Mouse (Mus musculus): Measurements from ENCODE around the gene E2f6. TPM values are rescaled to one million over a fixed set of nuclear protein-coding genes. Genes with fewer than 3 reads are reported as not detected.
A peak's percentile ranks its signal among the peaks of the same experiment; 100 is the strongest.

The E2f6 gene
- total and polyA plus RNA-seq, 2 experiments from 2014 or later, result 20.0 to 21.2 TPM

DNA sequence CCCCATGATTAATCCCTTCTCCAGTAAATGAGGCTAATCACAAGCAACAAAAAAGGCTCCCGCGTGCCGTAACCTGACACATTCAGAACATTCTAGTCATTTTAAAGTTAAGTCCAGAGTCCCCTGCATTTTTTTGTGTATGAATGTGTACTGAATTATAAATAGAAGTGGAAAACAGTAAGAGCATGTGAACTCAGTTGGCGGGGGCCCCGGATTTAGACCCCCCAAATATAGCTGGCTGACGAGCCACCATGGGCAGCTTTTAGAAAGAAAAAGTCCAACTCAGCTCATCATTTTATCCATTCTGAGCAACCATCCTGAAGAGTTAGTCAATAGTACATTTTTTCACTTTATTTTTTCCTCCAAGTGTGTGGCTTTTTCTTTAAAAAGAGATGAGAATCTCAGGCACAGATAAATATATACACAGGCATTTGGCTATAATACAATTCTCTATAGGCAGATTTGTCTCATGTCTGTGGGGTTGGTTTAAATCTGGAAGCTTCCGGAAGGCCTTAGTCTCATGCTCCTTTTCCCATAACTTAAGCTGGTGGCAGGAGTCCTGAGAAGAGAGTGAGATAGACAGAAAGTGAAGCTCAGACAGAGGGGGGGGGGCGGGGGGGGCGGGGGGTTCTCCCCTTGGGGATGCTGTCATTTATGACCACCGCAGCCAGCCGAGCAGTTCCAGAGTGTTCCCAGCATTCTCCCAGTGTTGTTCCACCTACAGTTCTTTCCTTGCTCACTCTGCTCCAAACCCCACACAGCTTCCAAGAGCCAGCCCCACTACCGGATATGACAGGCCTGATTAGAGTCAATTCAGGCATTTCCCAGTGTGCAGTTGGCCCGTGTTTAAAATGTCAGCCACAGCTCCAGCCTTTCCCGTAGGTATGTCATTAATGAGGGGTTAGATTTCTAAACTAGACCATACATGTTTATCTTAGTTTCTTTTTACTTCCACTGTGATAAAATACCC is 34.1 kb downstream of the E2f6 start:
- no peaks in the 10 kb centered on the region for H3K4me1 ChIP-seq (ENCODE audit: insufficient read depth, low read length)
- no peak for DNase-seq (ENCODE audit: low spot score)

DNA sequence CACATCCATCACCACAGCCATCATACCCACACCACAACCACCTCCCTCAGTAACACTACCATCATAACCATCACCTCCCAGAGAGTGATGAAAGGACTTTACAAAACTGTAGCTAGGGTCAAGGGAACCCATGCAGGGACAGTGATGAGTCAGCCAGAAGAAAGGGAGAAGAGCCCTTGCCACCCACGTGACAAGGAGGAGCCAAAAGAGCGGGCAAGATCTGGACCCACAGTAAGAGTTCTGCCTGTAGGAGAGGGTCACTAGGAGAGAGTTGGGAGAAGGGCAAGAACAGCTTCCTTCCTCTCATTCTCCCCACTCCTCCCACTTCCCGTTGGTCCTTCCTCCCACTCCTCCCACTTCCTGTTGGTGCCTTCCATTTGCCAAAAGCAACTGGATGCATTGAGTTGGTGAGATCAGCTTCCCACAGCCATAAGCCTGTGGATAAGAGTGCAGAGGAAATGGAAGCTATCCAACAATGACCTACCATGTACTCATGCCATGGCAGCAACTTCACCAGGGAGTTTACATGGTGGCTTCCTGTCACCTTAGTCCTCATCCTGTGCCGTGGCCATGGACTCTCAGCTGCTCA is 36.5 kb downstream of the E2f6 start:
- Histone ChIP-seq H3K36me3 (ENCODE audit: insufficient read depth, low read length) (no peaks in the 10 kb centered on the region), H3K4me1 (ENCODE audit: insufficient read depth, low read length) (no peaks in the 10 kb centered on the region), H3K4me2 (ENCODE audit: low read depth, low read length) (no peak overlapping the region), H3K9ac (replicated peaks; ENCODE audit: low read length) (no peak overlapping the region), H3K27me3 (ENCODE audit: insufficient read depth, low read length) (no peaks in the 10 kb centered on the region), H3K9me3 (ENCODE audit: low read length) (no peaks in the 10 kb centered on the region), H3K27ac (no peak overlapping the region), H3K4me3 (ENCODE audit: low read length) (no peak overlapping the region)
- no peak for TF ChIP-seq CTCF (IDR thresholded peaks at IDR 0.05; ENCODE audit: low read depth)
- DNase-seq (ENCODE audit: low spot score) (no peak), ATAC-seq (no peak)
- 84% methylated on average over 4 of the region's 4 CpGs for WGBS

More for the DNA sequence above, 34.1 kb downstream of the E2f6 start:
- Histone ChIP-seq H3K9ac (replicated peaks; ENCODE audit: low read length) (no peak overlapping the region), H3K4me2 (ENCODE audit: low read depth, low read length) (no peak overlapping the region), H3K36me3 (ENCODE audit: insufficient read depth, low read length) (no peaks in the 10 kb centered on the region), H3K4me3 (ENCODE audit: low read length) (no peak overlapping the region), H3K9me3 (ENCODE audit: low read length) (no peaks in the 10 kb centered on the region), H3K27ac (no peak overlapping the region), H3K27me3 (ENCODE audit: insufficient read depth, low read length) (no peaks in the 10 kb centered on the region)
- no peak for ATAC-seq
- TF ChIP-seq CTCF (IDR thresholded peaks at IDR 0.05; ENCODE audit: low read depth), result no peak
- WGBS, result 67% methylated on average over 14 of the region's 14 CpGs

DNA sequence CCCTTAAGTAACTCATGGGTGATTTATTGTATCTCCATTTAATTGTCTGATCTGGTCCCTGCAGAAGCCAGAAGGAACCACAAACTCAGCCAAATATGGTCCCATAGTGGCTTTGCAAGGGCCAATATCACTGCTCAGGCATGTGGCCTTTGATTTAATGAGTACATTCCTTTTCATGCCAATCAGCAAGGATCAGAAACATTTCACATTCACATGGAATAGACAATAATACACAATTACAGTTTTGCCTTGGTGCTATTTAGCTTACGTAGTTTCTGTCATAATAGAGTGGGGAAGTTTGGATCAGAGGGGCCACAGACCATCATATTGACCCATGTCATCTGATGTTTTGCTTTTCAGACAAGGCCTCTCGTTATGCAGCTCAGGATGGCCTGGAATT is 37.7 kb downstream of the E2f6 start:
- Histone ChIP-seq H3K27me3 (ENCODE audit: insufficient read depth, low read length) (no peaks in the 10 kb centered on the region), H3K27ac (no peak overlapping the region), H3K4me2 (ENCODE audit: low read depth, low read length) (no peak overlapping the region), H3K9me3 (ENCODE audit: low read length) (no peaks in the 10 kb centered on the region), H3K4me3 (ENCODE audit: low read length) (no peak overlapping the region), H3K4me1 (ENCODE audit: insufficient read depth, low read length) (peaks cover 2% of the 10 kb centered on the region), H3K36me3 (ENCODE audit: insufficient read depth, low read length) (no peaks in the 10 kb centered on the region), H3K9ac (replicated peaks; ENCODE audit: low read length) (no peak overlapping the region)
- WGBS, result 87% methylated on average over 2 of the region's 2 CpGs
- no peak for ATAC-seq
- no peak for TF ChIP-seq CTCF (IDR thresholded peaks at IDR 0.05; ENCODE audit: low read depth)
- no peak for DNase-seq (ENCODE audit: low spot score)

DNA sequence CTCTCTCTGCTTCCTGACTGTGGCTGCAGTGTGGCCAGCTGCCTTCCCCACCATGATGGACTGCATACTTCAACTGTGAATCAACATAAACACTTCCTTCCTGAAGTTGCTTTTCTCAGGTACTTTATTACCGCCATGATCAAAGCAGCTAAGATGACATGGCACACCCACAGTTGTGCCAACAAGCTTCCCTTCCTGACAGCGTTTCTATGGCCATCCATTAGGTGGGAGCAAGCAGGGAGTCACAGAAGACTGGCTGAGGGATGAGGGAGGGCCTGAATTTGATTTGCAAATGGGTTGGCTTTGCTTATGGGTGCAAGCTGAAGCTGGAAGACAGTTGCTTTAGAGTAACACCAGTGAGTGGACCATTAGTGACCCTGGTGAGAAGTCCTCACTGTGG is 39.1 kb downstream of the E2f6 start:
- TF ChIP-seq CTCF (IDR thresholded peaks at IDR 0.05; ENCODE audit: low read depth), result no peak
- 68% methylated on average over 2 of the region's 2 CpGs for WGBS
- Histone ChIP-seq H3K4me1 (ENCODE audit: insufficient read depth, low read length) (peaks cover 6% of the 10 kb centered on the region), H3K36me3 (ENCODE audit: insufficient read depth, low read length) (no peaks in the 10 kb centered on the region), H3K4me3 (ENCODE audit: low read length) (no peak overlapping the region), H3K9ac (replicated peaks; ENCODE audit: low read length) (no peak overlapping the region), H3K27ac (no peak overlapping the region), H3K4me2 (ENCODE audit: low read depth, low read length) (no peak overlapping the region), H3K9me3 (ENCODE audit: low read length) (no peaks in the 10 kb centered on the region), H3K27me3 (ENCODE audit: insufficient read depth, low read length) (no peaks in the 10 kb centered on the region)
- ATAC-seq (no peak), DNase-seq (ENCODE audit: low spot score) (no peak)

DNA sequence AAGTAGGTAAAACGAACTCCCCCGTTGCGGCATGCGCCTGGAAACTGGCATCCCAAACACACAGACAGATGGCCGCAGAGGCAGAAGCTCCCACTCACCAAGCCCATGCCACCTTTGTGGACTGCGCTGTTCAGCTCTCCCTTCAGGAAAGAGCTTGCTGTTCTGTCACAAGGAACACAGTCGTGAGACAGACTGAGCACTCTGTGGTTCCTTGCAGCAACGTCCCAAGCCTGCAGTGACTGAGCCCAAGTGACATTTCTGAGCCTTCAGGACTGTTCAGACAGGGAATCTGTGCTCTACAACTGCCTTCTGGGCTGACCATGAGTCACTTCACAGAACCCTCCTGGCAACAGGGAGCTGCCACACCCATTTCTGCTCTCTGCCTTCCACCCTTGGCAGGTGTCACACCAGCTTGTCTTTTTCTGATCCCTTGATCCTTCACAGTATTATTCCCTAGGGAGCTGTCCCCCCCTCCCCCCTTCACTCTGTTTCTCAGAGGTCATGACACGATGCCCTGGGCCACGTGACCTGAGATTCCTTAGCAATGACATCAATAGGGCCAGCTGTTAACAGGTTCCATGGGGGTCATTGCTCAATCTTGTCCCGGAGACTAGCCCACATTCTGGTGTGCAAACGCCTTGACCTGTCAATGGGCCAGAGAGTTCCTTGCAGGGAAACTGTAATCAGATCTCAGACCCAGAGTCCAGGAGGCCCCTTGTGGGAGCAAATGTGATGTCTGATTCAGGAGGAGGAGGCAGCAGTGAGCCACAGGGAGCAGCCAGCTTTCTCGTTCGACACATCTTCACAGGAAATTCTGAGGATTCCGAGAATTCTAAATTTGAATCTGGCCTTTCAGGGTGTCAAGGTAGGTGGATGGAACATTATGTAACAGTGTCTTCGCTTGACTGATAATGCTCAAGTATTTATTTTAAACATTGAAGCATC is 39.9 kb downstream of the E2f6 start:
- Histone ChIP-seq H3K4me1 (ENCODE audit: insufficient read depth, low read length) (peaks cover 8% of the 10 kb centered on the region), H3K27ac (no peak overlapping the region), H3K36me3 (ENCODE audit: insufficient read depth, low read length) (no peaks in the 10 kb centered on the region), H3K27me3 (ENCODE audit: insufficient read depth, low read length) (no peaks in the 10 kb centered on the region), H3K9ac (replicated peaks; ENCODE audit: low read length) (no peak overlapping the region), H3K4me2 (ENCODE audit: low read depth, low read length) (no peak overlapping the region), H3K9me3 (ENCODE audit: low read length) (no peaks in the 10 kb centered on the region), H3K4me3 (ENCODE audit: low read length) (no peak overlapping the region)
- peak; percentile 22 for DNase-seq (ENCODE audit: low spot score)
- WGBS, result 44% methylated on average over 16 of the region's 16 CpGs
- ATAC-seq, result no peak
- peak; percentile 37 for TF ChIP-seq CTCF (IDR thresholded peaks at IDR 0.05; ENCODE audit: low read depth)

DNA sequence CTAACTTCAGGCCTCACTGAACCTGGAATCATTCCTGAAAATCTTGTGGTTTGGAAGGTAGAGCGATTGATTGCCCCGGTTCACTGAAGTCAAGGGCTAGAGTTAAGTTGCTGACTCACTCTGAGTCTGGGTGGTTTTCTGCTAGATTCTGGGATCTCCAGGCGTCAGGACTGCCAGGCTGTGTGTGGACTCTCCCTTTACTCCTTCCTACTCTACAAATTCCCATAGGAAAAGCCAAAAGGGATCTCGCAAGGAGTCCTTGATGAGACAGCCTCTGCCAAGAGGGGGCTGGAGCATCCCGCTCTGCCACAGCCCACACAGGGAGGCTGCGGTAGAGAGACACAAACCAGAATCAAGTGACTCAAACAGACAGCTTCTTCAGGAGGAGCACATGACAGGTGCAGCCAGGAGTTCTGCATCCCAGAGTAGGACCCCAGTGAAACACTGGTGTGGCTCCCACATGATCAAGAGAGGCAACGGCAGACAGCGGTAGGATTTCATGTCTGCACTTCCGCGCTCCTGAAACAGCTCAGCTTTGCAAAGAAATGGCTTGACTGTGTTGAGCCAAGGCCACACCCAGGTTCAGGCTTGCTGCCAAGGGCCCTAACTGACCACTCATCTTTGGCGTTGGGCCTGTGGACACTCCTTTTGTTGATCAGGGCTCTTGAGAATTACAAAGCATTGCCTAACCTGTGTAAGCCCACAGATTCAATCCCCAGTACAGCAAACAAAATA is 42.8 kb downstream of the E2f6 start:
- Histone ChIP-seq H3K9me3 (ENCODE audit: low read length) (no peaks in the 10 kb centered on the region), H3K36me3 (ENCODE audit: insufficient read depth, low read length) (no peaks in the 10 kb centered on the region), H3K9ac (replicated peaks; ENCODE audit: low read length) (no peak overlapping the region), H3K4me3 (ENCODE audit: low read length) (no peak overlapping the region), H3K4me1 (ENCODE audit: insufficient read depth, low read length) (peaks cover 11% of the 10 kb centered on the region), H3K4me2 (ENCODE audit: low read depth, low read length) (no peak overlapping the region), H3K27me3 (ENCODE audit: insufficient read depth, low read length) (no peaks in the 10 kb centered on the region), H3K27ac (no peak overlapping the region)
- ATAC-seq (no peak), DNase-seq (ENCODE audit: low spot score) (peak; percentile 43)
- no peak for TF ChIP-seq CTCF (IDR thresholded peaks at IDR 0.05; ENCODE audit: low read depth)
- 68% methylated on average over 11 of the region's 11 CpGs for WGBS

Measured in hindbrain, postnatal 0 days (tissue).